Mouse (Mus musculus) mouse trophoblast stem cell (cell line): ENCODE data around the gene Papss1.
"Not testable (repeated sequence)": the region's sequence is repeated elsewhere in the genome, so short reads cannot be mapped to it uniquely, and the experiment has no call there.

Experiments
- in situ Hi-C, 2 experiments: fragments of 300-500 bp; cut with MseI, MboI; formaldehyde crosslinking; loops; 2 replicates in 1 of 2; 3 replicates in 1 of 2; pipeline ENCODE4 v1.15.1; 2025

Papss1 gene

GRCm38 (mm10) chr3:131564430-131565256 lies at the start of gene Papss1:
Papss1 (plus strand) TSS chr3:131564768.
- in situ Hi-C loops: no loop called here

DNA sequence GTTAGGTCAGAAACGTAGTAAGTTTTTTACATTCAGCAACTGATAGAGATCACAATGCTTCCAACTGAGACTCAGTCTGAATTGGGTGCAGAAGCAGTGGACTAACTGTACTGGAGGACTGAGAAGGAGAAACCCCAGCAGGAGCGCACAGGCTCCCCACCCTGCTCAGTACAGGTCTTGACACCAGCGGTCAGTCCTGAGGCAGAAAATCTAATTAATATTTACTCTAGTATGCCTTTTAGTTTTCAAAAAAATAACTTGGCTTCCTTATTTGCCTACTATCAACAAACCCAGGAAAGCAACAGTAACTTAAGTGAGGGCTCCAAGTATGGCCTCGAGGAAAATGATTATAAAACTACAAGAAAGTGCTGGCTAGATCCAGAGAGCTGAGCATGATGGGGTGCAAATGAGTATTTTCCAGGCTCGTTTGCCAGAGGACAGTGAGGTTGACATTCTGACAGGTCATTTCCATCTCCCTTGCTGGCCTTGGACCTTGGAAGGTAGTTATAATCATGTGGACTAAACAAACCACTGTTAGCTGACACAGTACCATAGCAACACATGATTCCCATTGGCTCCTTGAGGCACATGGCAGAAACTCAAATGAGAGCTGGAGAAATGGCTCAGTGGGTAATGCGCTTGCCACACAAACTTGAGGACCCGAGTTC lies 48.1 kb upstream of the Papss1 start:
- in situ Hi-C loops: no loop called here

GRCm38 (mm10) chr3:131517756-131518155 lies 46.8 kb upstream of the Papss1 start:
- in situ Hi-C loops: no loop called here

DNA sequence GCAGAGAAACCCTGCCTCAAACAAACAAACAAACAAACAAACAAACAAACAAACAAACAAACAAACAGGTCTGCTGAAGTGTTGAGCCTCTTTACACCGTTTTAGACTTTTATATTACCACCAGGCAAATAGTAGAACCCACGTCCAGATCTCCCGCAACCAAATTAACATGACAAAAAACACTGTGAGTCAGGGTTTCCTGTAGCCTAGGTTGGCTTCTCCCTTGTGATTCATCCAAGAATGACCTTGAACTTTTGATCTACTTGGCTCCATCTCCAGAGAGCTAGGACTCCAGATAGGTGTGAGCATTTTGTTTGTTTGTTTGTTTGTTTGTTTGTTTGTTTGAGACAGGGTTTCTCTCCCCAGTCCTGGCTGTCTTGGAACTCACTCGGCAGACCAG lies 43.4 kb upstream of the Papss1 start:
- in situ Hi-C loops: no loop called here

GRCm38 (mm10) chr3:131522243-131522642 lies 42.3 kb upstream of the Papss1 start:
- in situ Hi-C loops: no loop called here

DNA sequence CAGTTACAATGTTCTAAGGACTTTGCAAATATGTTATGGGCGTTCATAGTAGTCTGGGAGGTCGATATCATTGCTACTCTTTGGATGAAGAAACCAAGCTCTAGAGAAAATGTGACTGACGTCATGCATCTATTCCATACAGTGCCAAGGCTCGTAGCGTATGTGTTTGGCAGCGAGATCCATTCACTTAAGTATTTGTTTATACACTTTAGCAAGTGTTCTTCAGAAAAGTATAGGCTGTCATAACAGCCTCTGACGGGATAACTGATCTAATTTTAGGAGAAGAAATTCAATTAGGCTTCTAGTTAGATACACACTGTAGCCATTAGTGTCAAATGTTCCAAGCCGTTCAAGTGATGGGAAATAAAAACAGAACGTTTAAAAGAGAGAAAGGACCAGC lies 40.8 kb upstream of the Papss1 start:
- in situ Hi-C loops: no loop called here

DNA sequence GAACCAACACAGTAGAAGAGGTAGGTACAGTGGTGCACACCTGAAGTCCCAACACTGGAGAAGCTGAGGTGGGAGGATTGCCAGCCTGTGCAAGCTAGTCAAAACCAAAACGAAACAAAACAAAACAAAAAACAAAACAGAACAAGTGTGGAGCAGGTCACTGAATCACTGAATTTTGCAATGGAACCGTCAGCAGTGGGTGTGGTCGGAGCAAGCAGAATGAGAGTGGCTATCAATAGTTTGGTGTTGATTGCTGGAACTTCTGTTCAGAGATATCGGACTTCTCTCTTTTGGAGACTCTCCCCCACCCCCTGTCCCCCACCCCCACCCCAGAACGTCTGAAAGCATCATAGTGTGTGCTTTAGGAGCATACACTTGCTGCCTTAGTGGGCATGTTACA lies 40.4 kb upstream of the Papss1 start:
- in situ Hi-C loops: no loop called here

DNA sequence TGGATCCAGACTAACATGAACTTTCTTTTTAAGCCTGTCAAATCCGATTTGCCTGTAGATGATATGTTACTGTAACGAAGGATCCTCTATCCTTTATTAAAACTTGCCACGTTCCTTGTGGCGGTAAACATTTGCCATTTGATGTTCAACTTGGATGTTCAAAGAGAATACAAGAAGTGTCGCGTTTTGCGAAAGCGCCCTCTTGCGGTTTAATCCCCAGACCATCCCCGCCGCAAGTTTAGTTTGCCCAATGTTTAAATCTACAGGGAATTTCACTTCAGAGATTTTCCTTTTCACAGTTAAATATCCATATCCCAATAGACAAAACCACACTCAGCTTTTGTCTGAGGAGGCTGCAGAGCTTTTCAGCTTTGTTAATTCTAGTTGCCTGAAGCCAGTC lies 39.8 kb upstream of the Papss1 start:
- in situ Hi-C loops: no loop called here

DNA sequence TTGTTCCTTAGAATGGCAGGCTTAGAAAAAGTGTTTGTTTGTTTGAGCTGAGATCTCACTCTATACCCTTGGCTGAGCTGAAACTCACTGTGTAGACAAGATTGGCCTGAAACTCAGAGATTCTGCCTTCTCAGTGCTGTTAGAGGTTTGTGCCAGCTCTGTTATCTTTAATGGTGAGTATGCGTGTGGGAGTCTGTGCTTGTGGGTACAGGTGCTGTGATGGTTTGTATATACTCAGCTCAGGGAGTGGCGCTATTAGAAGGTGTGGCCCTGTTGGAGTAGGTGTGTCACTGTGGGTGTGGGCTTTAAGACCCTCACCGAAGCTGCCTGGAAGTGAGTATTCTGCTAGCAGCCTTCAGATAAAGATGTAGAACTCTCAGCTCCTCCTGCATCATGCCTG lies 39.3 kb upstream of the Papss1 start:
- in situ Hi-C loops: no loop called here

DNA sequence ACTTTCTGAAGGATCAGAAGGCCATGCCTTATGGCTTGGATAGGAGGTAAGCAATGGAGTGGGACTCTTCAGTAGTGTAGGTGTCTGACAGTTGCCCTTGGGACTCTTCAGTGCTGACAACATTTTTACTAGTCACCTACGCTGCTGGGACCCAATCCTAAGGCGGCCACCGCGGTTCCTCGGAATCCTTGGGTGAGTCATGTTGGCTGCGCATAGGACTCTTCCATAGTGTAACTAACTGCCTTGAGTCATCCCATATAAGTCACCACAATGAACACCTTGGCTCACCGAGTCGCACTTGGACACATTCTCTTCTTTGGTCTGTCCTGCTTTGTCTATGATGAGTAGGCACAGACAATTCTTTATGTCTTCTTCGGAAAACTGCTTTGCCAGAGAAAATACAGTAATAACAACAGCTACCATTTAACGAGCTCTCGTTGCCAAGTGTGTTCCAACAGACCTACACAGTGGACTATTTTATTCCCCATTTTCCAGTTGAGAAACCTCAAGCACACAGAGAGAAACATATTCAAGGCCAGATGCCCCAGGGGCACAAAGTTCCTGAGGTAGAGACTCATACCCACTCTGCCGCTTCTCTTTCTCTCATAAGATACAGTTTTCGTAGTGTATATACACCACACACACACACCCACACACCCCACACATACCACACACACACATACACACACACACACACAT lies 23.2 kb upstream of the Papss1 start:
- in situ Hi-C loops: no loop called here

DNA sequence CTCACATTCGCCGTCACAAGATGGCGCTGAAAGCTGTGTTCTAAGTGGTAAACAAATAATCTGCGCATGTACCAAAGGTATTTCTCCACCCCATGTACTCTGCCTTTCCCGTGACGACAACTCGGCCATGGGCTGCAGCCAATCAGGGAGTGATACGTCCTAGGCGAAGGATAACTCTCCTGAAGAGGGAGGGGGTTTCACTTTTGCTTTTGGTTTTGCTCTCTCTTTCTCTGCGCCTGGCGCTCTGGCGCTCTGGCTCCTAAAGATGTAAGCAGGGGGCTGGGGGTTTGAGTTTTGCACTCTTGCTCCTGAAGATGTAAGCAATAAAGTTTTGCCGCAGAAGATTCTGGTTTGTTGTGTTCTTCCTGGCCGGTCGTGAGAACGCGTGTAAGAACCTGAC lies 17.0 kb upstream of the Papss1 start:
- in situ Hi-C loops: not testable (repeated sequence)

GRCm38 (mm10) chr3:131550046-131550445 lies 14.5 kb upstream of the Papss1 start:
- in situ Hi-C loops: no loop called here

- in situ Hi-C loops: no loop called here
Observed at GRCm38 (mm10) chr3:131552349-131553254, 12.0 kb upstream of the Papss1 start.

- in situ Hi-C loops: no loop called here
Observed at GRCm38 (mm10) chr3:131555771-131556170, 8.8 kb upstream of the Papss1 start.

DNA sequence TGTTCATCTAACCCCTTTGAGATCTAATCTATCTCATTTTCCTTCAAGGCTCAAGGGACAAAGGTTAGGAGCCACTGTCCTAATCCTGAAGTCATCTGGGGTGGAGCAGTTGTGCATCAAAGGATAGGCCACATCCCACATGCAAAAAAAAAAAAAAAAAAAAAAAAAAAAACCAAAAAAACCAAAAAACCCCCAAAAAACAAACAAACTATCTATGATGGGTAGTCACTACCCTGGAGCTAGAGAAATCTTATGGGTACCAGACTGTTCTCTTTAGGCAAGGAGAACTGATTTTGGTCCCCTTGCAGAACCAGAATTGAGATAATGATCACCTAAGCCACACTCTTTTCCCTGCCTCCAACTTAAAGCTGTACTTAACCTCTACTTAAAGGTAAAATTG lies 3.0 kb upstream of the Papss1 start:
- in situ Hi-C loops: no loop called here

DNA sequence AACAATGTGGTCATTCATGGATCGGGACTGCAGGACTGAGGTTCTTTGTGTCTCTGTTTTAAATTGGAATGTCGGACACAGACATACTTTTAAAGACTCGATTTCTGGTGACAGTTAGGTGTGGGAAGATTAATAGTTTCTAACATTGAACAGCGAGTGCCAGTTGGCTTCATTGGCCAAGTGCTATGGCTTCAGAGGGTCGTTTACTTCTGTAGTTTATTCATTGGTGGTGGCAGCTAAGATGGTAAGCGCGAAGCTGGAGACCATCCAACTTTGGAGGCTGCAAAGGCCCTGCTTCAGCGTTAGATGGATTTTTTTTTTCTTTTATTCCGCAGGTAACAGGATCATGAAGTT lies 666 bp downstream of the Papss1 start:
- in situ Hi-C loops: no loop called here

GRCm38 (mm10) chr3:131566281-131566680 lies 1.7 kb downstream of the Papss1 start:
- in situ Hi-C loops: no loop called here

- in situ Hi-C loops: no loop called here
Observed at GRCm38 (mm10) chr3:131570506-131570905, 5.9 kb downstream of the Papss1 start.

DNA sequence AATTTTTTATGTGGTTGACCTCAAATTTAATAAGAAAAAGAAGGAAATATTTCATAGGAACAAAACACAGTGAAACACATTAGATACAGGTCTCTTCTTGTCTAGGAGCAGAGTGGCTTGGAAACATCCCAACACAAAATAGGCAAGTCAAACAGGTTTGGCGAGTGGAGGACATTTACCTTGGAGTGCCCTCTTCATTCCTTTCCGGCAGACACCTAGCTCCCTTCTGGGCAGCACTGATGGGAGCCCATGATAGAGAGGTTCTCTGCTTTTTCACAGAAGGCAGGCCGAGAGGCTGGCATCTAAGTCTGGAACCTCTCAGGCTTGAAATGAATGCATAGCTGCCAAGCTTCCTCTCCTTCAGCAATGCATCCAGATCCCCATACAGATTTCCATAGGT lies 9.0 kb downstream of the Papss1 start:
- in situ Hi-C loops: no loop called here

DNA sequence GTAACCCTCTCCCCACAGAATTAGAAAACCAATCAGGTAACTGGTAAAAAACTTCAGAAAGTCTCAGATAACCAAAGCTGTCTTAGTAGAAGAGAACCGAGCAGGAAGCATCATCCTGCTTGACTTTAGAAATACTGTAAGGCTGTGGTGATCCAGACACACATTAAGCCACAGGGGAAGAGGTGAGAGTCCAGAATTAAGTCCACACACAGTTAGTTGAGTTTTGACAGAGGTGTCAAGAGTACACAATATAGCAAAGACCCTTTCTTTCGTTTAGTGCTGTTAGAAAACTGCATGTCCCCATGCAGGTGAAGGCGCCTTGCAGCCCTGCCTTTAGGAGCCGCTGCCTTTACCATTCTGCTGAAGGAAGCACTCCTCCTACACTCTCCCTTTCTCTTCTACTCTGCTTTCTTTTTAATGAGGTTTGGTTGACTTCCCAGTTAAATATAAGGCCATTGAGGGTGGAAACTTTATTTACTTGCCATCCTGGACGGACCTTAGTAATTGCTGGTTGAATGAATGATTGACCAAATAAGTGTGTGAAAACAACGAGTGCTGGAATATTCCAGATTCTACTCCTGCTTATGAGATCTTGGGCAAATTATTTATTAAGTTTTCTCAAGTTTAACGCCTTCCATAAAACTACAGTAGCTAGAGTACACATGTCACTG lies 14.0 kb downstream of the Papss1 start:
- in situ Hi-C loops: no loop called here

- in situ Hi-C loops: no loop called here
Observed at GRCm38 (mm10) chr3:131580040-131580439, 15.5 kb downstream of the Papss1 start.
